Mouse (Mus musculus) gastrocnemius, postnatal 14 days (tissue): Measurements from ENCODE around the gene Gm5072. TPM values are rescaled to one million over a fixed set of nuclear protein-coding genes. Genes with fewer than 3 reads are reported as not detected.
"Not testable (repeated sequence)": the region's sequence is repeated elsewhere in the genome, so short reads cannot be mapped to it uniquely, and the experiment has no call there.

Experiments
- DNase-seq: peaks from one replicate; pipeline ENCODE4 v3.0.0; 2021; ENCODE audit warnings: mixed read lengths
- intact Hi-C: fragments of 180-260 bp; cut with DNase I; formaldehyde crosslinking; loops from one replicate; pipeline ENCODE4 v1.15.1; 2025; ENCODE audit warnings: low total_unique reads
- long read RNA-seq, 2 experiments: library from polyadenylated mRNA; stranded (forward); transcript quantifications; one replicate each; pipeline ENCODE4 v2.0.0; 2021
- total RNA-seq, 2 experiments: library from RNA; stranded (reverse); gene quantifications; 2 replicates each; pipeline ENCODE4 v1.2.3; 2021

Gm5072 gene
- total RNA-seq, result not detected
- long read RNA-seq, experiment 1, result 0 reads
- long read RNA-seq, experiment 2, result 0 reads

DNA sequence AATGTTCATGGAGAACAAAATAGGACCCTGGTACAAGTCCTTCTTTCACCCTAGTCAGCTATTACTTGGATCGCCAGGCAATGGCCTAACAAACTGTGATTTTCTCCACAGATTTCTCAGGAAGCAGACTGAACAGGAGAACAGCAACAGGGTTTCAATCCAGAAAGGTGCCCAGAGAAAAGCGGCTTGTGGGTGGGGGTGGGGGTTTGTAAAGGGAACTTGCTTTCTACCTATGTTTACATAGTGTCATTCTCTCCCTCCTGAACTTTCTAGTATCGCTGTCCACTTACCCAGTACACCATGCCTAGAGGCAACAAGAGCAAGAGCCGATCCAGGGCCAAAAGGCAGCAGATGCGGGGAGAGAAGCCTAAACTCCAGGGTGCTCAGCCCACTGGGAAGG is at the start of gene Gm5072:
Gene Gm5072 (plus strand): TSS at position 301 of the 400 bp plus-strand sequence.
- DNase-seq, intact Hi-C loops: not testable (repeated sequence)

Other genes starting within 250 kb of the Gm5072 start
- not detected for gene Mageb2, start 60.8 kb upstream of the Gm5072 start, total RNA-seq
- not detected for gene Gm8914, start 87.6 kb downstream of the Gm5072 start, total RNA-seq
- not detected for gene 1700084M14Rik, start 183.4 kb downstream of the Gm5072 start, total RNA-seq
- not detected for gene Gm14781, start 239.7 kb downstream of the Gm5072 start, total RNA-seq